Mouse (Mus musculus): ENCODE data around the gene Clint1.

DNA sequence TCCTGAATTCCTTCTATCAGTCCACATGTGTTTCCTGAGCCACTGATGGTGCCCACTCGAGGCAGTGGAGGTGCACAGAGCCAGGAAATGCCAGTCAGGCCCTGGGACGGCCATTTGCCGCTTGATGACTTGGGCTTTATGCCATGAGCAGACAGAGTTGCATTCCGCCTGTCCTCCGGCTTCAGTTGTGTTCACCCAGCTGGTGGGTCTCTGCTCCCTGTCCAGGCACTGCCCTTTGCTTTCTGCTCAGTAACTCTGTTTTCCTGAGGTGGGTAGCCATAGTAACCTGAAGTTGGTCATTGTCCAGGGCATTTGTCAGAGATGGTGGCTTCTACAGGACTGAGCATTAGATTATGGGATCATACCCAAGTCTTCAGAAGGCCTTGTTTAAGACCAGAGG is 55.5 kb downstream of the Clint1 start:
- TF ChIP-seq CTCF (IDR thresholded peaks at IDR 0.05; ENCODE audit: control insufficient read depth, insufficient read depth, low read length) (no peak), POLR2A (IDR thresholded peaks at IDR 0.05; ENCODE audit: borderline replicate concordance, control insufficient read depth, low read depth, low read length) (no peak)

Measured in bone marrow, adult 2 months (tissue).